Mouse (Mus musculus): ENCODE data around the gene Coq2. TPM values are rescaled to one million over a fixed set of nuclear protein-coding genes. Genes with fewer than 3 reads are reported as not detected.

Coq2 gene
- 67.9 and 75.2 TPM in 2 replicates for polyA plus RNA-seq (2014; fragmentation: Nextera tagmentation; extraction: Ambion mirVana)

DNA sequence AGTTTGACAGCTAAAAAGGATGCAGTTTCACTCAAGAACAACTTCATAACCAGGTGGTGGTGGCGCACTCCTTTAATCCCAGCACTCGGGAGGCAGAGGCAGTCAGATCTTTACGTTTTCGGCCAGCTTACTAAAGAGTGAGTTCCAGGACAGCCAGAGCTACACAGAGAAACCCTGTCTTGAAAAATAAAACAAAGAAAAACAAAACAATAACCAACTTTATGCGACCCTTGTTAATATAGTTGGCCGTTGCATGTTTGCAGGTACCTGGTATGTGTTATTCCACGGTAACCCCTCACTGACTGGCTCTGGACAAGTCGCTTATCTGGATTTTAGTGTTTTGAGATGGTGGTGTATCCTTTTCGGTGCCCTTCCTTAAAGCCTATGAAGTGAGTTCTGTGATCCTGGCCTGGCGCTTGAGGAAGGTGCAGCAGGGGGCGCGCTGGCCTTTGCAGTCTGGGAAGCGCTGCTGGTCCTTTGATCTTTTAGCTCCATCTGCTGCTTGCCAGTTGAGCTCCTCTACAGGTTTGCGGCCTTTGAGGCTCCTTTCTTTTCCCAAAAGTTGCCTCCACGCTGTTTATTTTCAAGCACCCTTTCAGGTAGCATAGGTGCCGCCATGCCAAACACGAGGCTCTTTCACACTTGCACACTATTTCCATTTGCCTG is at the start of gene Coq2:
Coq2 (minus strand) TSS at position 430 of the 666 bp plus-strand sequence.
- no peaks in the 10 kb centered on the region for H3K9me3 ChIP-seq (ENCODE audit: control insufficient read depth, low read depth, low read length)
- peaks cover 9% of the 10 kb centered on the region; the same call in 1 of the 2 replicates for H3K36me3 ChIP-seq (ENCODE audit: control insufficient read depth, insufficient read depth, low read length)
- no peaks in the 10 kb centered on the region for H3K27me3 ChIP-seq (ENCODE audit: control insufficient read depth, insufficient read depth, low read length)
- 8% methylated on average over 17 of the region's 17 CpGs for WGBS
- H3K4me2 ChIP-seq (replicated peaks; ENCODE audit: low read depth, low read length), result peak within 1 kb of the TSS; percentile 71
- H3K4me3 ChIP-seq (ENCODE audit: low read depth, low read length), result peak within 1 kb of the TSS; percentile 80
- peak; percentile 67; the same call in 1 of the 2 replicates for ATAC-seq (ENCODE audit: insufficient number of reproducible peaks, insufficient read depth, low FRiP score, low read depth)
- peaks cover 13% of the 10 kb centered on the region; the same call in 1 of the 2 replicates for H3K4me1 ChIP-seq (ENCODE audit: control insufficient read depth, insufficient read depth, low read length)
- H3K9ac ChIP-seq (replicated peaks; ENCODE audit: low read depth, low read length), result peak within 1 kb of the TSS; percentile 87
- peak within 1 kb of the TSS; percentile 74 for H3K27ac ChIP-seq (ENCODE audit: low read length)

DNA sequence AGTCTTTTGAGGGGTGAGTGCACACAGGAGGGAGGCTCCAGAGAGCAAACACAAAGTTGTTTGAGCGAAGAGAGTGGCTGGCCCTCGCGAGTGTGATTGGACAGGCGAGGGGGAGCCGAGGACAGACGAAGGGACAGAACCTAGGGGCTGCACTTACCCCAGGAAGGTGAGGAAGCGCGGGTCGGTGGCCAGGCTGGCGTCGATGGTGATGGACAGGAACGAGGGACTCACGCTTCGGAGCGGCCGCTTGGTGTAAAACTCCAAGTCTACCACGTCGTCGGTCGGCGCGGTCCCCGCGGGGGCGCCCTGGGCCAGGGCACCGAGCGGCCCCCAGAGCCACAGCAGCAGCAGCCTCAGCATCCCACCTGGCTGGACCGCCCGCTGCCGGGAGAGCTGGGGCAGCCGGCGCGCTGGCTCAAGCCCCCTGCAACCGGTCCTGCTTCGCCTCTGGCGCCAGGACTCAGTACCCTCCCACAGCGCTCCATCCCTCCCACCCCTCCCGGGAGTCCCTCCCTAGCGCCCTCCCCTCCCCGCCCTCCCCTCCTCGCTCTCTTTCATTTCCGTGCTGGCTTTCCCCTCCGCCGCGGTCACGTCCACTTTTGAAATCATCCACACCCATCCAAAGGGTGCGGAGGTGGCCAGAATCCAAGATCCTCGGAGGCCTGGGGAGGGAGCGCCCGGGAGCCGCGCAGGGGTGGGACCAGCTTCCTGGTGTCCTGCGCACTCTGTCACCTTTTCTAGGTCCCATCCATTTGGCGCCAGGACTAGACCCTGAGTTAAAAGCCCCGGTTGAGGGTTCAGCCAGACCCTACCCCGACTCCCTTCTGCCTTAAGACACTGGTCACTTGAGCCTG is 44.5 kb upstream of the Coq2 start, which contains the start of gene Hpse:
Hpse (minus strand) TSS at position 482 of the 854 bp plus-strand sequence.
- peak within 1 kb of the TSS; percentile 53 for H3K4me3 ChIP-seq (ENCODE audit: low read depth, low read length)
- H3K27ac ChIP-seq (ENCODE audit: low read length), result no peak within 1 kb of the TSS
- no peaks in the 10 kb centered on the region for H3K27me3 ChIP-seq (ENCODE audit: control insufficient read depth, insufficient read depth, low read length)
- H3K4me1 ChIP-seq (ENCODE audit: control insufficient read depth, insufficient read depth, low read length), result peaks cover 3% of the 10 kb centered on the region; the same call in 1 of the 2 replicates
- peak within 1 kb of the TSS; percentile 97 for H3K4me2 ChIP-seq (replicated peaks; ENCODE audit: low read depth, low read length)
- WGBS, result 1% methylated on average over 53 of the region's 56 CpGs
- H3K9me3 ChIP-seq (ENCODE audit: control insufficient read depth, low read depth, low read length), result no peaks in the 10 kb centered on the region
- peak within 1 kb of the TSS; percentile 30; the same call in 1 of the 2 replicates for H3K9ac ChIP-seq (replicated peaks; ENCODE audit: low read depth, low read length)
- peak; percentile 84 for ATAC-seq (ENCODE audit: insufficient number of reproducible peaks, insufficient read depth, low FRiP score, low read depth)
- no peaks in the 10 kb centered on the region for H3K36me3 ChIP-seq (ENCODE audit: control insufficient read depth, insufficient read depth, low read length)

DNA sequence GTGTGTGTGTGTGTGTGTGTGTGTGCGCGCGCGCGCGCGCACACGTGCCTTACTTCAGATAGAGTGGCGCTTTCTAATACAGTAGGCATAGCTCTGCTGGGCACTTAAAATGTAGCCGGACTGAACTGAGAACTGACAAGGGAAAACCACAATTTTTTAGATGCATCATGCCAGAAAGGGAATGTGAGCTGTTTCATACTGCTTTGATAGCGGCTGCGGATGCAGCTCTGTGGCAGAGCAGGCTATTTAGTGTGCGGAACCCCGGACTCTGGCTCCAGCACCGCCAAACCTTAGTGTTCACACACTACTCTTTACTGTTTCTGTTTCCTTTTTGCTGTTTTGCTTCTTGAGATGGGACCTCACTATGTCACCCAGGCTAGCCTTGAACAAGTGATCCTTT is 41.8 kb upstream of the Coq2 start:
- no peak overlapping the region for H3K4me3 ChIP-seq (ENCODE audit: low read depth, low read length)
- H3K9ac ChIP-seq (replicated peaks; ENCODE audit: low read depth, low read length), result no peak overlapping the region
- WGBS, result 96% methylated on average over 15 of the region's 15 CpGs
- H3K4me2 ChIP-seq (replicated peaks; ENCODE audit: low read depth, low read length), result no peak overlapping the region
- no peaks in the 10 kb centered on the region for H3K9me3 ChIP-seq (ENCODE audit: control insufficient read depth, low read depth, low read length)
- peaks cover 3% of the 10 kb centered on the region; the same call in 1 of the 2 replicates for H3K4me1 ChIP-seq (ENCODE audit: control insufficient read depth, insufficient read depth, low read length)
- H3K27me3 ChIP-seq (ENCODE audit: control insufficient read depth, insufficient read depth, low read length), result no peaks in the 10 kb centered on the region
- H3K36me3 ChIP-seq (ENCODE audit: control insufficient read depth, insufficient read depth, low read length), result no peaks in the 10 kb centered on the region
- no peak for ATAC-seq (ENCODE audit: insufficient number of reproducible peaks, insufficient read depth, low FRiP score, low read depth)
- H3K27ac ChIP-seq (ENCODE audit: low read length), result no peak overlapping the region

DNA sequence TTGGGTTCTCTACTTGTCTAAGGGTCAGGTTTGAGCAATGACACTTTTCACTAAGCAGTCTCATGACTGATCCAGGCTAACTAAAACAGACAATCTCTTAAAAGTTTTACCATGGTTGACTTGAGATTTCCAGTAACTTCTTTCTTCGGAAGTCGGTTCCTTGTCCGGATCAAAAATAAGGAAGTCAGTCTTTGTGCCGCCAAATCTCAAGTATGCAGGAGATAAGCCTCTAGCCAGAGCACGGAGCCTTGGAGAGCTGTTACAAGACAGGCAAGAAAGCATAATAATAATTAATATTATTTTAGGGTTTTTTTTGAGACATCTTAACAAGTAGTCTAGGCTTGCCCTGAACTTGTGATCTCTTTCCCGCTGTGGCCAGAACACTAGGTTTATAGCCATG is 36.3 kb upstream of the Coq2 start:
- Histone ChIP-seq H3K4me2 (replicated peaks; ENCODE audit: low read depth, low read length) (no peak overlapping the region), H3K4me1 (ENCODE audit: control insufficient read depth, insufficient read depth, low read length) (no peaks in the 10 kb centered on the region), H3K4me3 (ENCODE audit: low read depth, low read length) (no peak overlapping the region), H3K27ac (ENCODE audit: low read length) (no peak overlapping the region), H3K36me3 (ENCODE audit: control insufficient read depth, insufficient read depth, low read length) (no peaks in the 10 kb centered on the region), H3K9me3 (ENCODE audit: control insufficient read depth, low read depth, low read length) (no peaks in the 10 kb centered on the region), H3K9ac (replicated peaks; ENCODE audit: low read depth, low read length) (no peak overlapping the region), H3K27me3 (ENCODE audit: control insufficient read depth, insufficient read depth, low read length) (no peaks in the 10 kb centered on the region)
- no peak for ATAC-seq (ENCODE audit: insufficient number of reproducible peaks, insufficient read depth, low FRiP score, low read depth)
- 81% methylated on average over 6 of the region's 6 CpGs for WGBS

DNA sequence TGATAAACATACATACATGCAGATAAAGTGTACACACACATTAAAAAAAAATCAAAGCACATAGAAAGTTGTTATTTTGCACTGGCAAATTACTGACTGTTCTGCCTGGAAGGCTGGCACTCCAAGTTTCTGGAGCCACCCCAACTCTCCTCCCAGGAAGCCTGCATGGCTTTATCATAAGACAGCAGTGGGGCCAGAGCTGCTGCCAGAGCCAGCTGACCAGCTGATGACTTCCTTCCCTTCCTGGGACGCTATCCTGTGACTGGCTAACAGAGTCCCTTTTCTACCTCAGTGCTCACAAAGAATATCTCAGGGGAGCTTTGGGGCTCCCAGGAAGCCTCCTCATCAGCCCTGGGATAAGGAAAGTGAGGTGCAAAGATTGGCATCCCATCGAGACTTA is 35.1 kb upstream of the Coq2 start:
- Histone ChIP-seq H3K4me1 (ENCODE audit: control insufficient read depth, insufficient read depth, low read length) (no peaks in the 10 kb centered on the region), H3K9me3 (ENCODE audit: control insufficient read depth, low read depth, low read length) (no peaks in the 10 kb centered on the region), H3K4me2 (replicated peaks; ENCODE audit: low read depth, low read length) (no peak overlapping the region), H3K36me3 (ENCODE audit: control insufficient read depth, insufficient read depth, low read length) (no peaks in the 10 kb centered on the region), H3K27me3 (ENCODE audit: control insufficient read depth, insufficient read depth, low read length) (no peaks in the 10 kb centered on the region), H3K9ac (replicated peaks; ENCODE audit: low read depth, low read length) (no peak overlapping the region), H3K4me3 (ENCODE audit: low read depth, low read length) (no peak overlapping the region), H3K27ac (ENCODE audit: low read length) (no peak overlapping the region)
- 43% methylated on average over 2 of the region's 2 CpGs for WGBS
- no peak for ATAC-seq (ENCODE audit: insufficient number of reproducible peaks, insufficient read depth, low FRiP score, low read depth)

DNA sequence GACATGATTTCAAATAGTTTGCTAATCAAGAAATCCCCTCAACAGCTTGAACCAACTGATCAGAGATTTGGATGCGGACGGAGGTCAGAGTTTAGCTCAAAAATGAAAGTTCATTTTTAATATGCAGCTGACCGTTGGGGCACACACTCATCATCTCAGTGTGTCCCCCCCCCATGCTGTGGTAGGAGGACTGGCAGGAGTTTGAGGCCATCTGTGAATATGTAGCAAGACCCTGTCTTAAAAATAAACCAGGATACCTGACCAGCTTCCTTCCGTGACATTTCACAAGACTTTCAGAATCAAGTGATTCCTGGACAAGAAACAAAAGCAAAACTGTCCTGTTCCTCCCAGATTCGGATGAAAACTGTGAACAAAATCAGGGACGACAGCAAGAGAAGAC is 34.1 kb upstream of the Coq2 start:
- Histone ChIP-seq H3K9me3 (ENCODE audit: control insufficient read depth, low read depth, low read length) (no peaks in the 10 kb centered on the region), H3K27ac (ENCODE audit: low read length) (no peak overlapping the region), H3K4me3 (ENCODE audit: low read depth, low read length) (no peak overlapping the region), H3K36me3 (ENCODE audit: control insufficient read depth, insufficient read depth, low read length) (no peaks in the 10 kb centered on the region), H3K27me3 (ENCODE audit: control insufficient read depth, insufficient read depth, low read length) (no peaks in the 10 kb centered on the region), H3K4me2 (replicated peaks; ENCODE audit: low read depth, low read length) (no peak overlapping the region), H3K4me1 (ENCODE audit: control insufficient read depth, insufficient read depth, low read length) (no peaks in the 10 kb centered on the region), H3K9ac (replicated peaks; ENCODE audit: low read depth, low read length) (no peak overlapping the region)
- ATAC-seq (ENCODE audit: insufficient number of reproducible peaks, insufficient read depth, low FRiP score, low read depth), result no peak
- 90% methylated on average over 6 of the region's 6 CpGs for WGBS

DNA sequence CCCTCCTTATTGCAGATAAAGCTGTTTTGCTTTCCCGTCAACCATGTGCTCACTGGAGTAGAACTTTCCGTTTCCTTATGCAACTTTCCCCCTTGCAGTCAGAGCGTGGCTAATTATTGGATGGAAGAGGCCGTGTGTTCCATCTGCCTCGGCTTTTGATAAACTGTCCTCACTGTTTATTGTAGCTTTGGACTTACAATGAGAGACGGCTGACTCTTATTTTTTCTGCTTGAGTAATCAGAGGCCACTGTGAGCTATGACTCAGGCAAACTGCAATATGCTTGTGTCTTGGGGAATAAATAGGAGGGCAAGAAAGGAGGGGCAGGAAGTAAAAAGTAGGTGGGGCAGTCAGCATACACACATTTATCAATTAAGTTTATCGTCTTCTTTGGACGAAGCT is 31.7 kb upstream of the Coq2 start:
- no peaks in the 10 kb centered on the region for H3K4me1 ChIP-seq (ENCODE audit: control insufficient read depth, insufficient read depth, low read length)
- H3K9ac ChIP-seq (replicated peaks; ENCODE audit: low read depth, low read length), result no peak overlapping the region
- WGBS, result 61% methylated on average over 8 of the region's 8 CpGs
- H3K27me3 ChIP-seq (ENCODE audit: control insufficient read depth, insufficient read depth, low read length), result no peaks in the 10 kb centered on the region
- H3K9me3 ChIP-seq (ENCODE audit: control insufficient read depth, low read depth, low read length), result no peaks in the 10 kb centered on the region
- H3K4me3 ChIP-seq (ENCODE audit: low read depth, low read length), result no peak overlapping the region
- H3K4me2 ChIP-seq (replicated peaks; ENCODE audit: low read depth, low read length), result no peak overlapping the region
- H3K27ac ChIP-seq (ENCODE audit: low read length), result no peak overlapping the region
- H3K36me3 ChIP-seq (ENCODE audit: control insufficient read depth, insufficient read depth, low read length), result no peaks in the 10 kb centered on the region
- ATAC-seq (ENCODE audit: insufficient number of reproducible peaks, insufficient read depth, low FRiP score, low read depth), result no peak

DNA sequence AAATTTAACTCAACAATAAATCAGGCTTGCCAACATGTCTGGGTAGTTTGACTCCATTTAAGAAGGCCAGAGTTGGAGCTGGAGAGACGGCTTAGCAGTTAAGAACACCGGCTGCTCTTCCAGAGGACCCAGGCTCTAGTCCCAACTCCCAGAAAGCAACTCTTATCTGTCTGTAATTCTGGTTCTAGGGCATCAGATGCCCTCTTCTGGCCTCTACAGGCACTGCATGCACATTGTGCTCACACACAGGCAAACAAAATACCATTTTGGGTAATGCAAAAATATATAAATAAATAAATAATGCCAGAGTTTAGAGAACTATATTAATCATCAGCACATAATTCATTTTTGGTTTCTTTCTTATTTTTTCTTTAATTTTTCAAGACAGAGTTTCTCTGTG is 29.3 kb upstream of the Coq2 start:
- ATAC-seq (ENCODE audit: insufficient number of reproducible peaks, insufficient read depth, low FRiP score, low read depth), result no peak
- WGBS, result 85% methylated on average over 2 of the region's 2 CpGs
- no peak overlapping the region for H3K4me2 ChIP-seq (replicated peaks; ENCODE audit: low read depth, low read length)

More for the DNA sequence above, 29.3 kb upstream of the Coq2 start:
- no peaks in the 10 kb centered on the region for H3K4me1 ChIP-seq (ENCODE audit: control insufficient read depth, insufficient read depth, low read length)
- H3K36me3 ChIP-seq (ENCODE audit: control insufficient read depth, insufficient read depth, low read length), result no peaks in the 10 kb centered on the region
- no peak overlapping the region for H3K27ac ChIP-seq (ENCODE audit: low read length)
- no peak overlapping the region for H3K9ac ChIP-seq (replicated peaks; ENCODE audit: low read depth, low read length)
- no peak overlapping the region for H3K4me3 ChIP-seq (ENCODE audit: low read depth, low read length)
- no peaks in the 10 kb centered on the region for H3K27me3 ChIP-seq (ENCODE audit: control insufficient read depth, insufficient read depth, low read length)
- no peaks in the 10 kb centered on the region for H3K9me3 ChIP-seq (ENCODE audit: control insufficient read depth, low read depth, low read length)

All from stomach, embryonic 14.5 days (tissue).